Mouse (Mus musculus): ENCODE data around the gene Mfng.

Mfng gene

DNA sequence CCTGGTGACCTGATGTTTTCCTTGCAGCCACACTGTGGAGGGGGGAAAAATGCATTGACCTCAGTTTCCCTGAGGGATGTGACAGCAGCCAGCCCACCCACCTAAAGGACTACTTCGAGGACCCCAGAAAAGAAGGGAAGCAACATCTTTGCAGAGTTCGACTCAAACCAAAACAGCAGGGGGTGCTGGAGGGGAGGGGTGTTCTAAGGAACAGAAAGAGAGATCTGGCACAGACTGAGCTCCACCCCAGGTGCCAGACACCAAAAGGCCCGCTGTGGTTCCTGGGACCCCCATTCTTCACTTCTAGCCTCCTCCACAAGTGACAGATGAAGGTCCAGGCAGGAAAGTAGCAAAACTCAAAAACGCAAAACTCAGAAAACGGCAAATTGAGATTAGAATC lies 57.4 kb downstream of the Mfng start:
- in situ Hi-C loops (cut with MboI) = no loop called here

- in situ Hi-C loops (cut with MboI) = no loop called here
Observed at GRCm38 (mm10) chr15:78713751-78714150, 59.5 kb downstream of the Mfng start.

GRCm38 (mm10) chr15:78712335-78713258 lies 60.7 kb downstream of the Mfng start:
- in situ Hi-C loops (cut with MboI) = no loop called here

GRCm38 (mm10) chr15:78711935-78712334 lies 61.3 kb downstream of the Mfng start:
- in situ Hi-C loops (cut with MboI) = no loop called here

DNA sequence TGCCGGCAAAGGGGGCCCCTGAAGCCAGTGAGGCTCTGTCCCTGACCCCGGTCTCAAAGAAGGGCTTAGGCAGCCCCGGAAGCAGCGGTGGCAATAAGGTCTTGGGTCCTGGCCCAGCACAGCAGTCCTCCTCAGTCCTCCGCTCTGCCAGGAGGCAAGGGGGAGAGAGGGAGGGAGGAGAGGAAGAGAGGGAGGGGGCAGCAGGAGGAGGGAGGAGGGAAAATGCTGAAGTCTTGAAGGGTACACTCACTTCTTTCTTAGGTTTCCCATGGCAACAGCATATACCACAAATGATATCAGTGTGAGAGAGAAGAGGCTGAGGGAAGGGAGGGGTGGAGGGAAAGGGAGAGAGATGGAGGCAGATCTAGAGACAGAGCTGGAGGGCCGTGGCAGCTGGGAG lies 62.6 kb downstream of the Mfng start:
- in situ Hi-C loops (cut with MboI) = no loop called here

GRCm38 (mm10) chr15:78709767-78710166 lies 63.5 kb downstream of the Mfng start:
- in situ Hi-C loops (cut with MboI) = no loop called here

GRCm38 (mm10) chr15:78706630-78707029 lies 66.6 kb downstream of the Mfng start:
- in situ Hi-C loops (cut with MboI) = no loop called here

All from mature B cell (primary cell).